Mouse (Mus musculus) midbrain, embryonic 11.5 days (tissue): ENCODE data around the gene Samd4b. TPM values are rescaled to one million over a fixed set of nuclear protein-coding genes. Genes with fewer than 3 reads are reported as not detected.
"Not testable (repeated sequence)": the region's sequence is repeated elsewhere in the genome, so short reads cannot be mapped to it uniquely, and the experiment has no call there.

ENCODE experiments used
- ATAC-seq: fragments of 200-750 bp; cut with Nextera tagmentation; 2 replicates; pipeline ENCODE4 v1.8.0; 2017; ENCODE audit warnings: moderate TSS enrichment, moderate library complexity; ENCODE audit not compliant: low FRiP score
- DNase-seq: peaks from one replicate; pipeline ENCODE4 v3.0.0; 2015; ENCODE audit warnings: low spot score; ENCODE audit errors: missing footprints
- H3K27ac ChIP-seq: fragments of 300-500 bp; sonication (generic); 2 replicates; pipeline ENCODE4 v1.5.1; 2014; ENCODE audit warnings: low read depth, low read length
- H3K27me3 ChIP-seq: fragments of 300-500 bp; sonication (generic); 2 replicates; pipeline ENCODE4 v1.6.1; 2014; ENCODE audit warnings: mild to moderate bottlenecking, low read length, moderate library complexity, mixed read lengths; ENCODE audit not compliant: control insufficient read depth, insufficient read depth
- H3K36me3 ChIP-seq: fragments of 300-500 bp; sonication (generic); 2 replicates; pipeline ENCODE4 v1.6.1; 2014; ENCODE audit warnings: mild to moderate bottlenecking, low read length, moderate library complexity, mixed read lengths; ENCODE audit not compliant: control insufficient read depth, insufficient read depth
- H3K4me1 ChIP-seq: fragments of 300-500 bp; sonication (generic); 2 replicates; pipeline ENCODE4 v1.6.1; 2014; ENCODE audit warnings: low read length; ENCODE audit not compliant: control insufficient read depth, insufficient read depth
- H3K4me2 ChIP-seq: fragments of 300-500 bp; sonication (generic); 2 replicates; pipeline ENCODE4 v1.6.1; 2014; ENCODE audit warnings: mild to moderate bottlenecking, moderate library complexity
- H3K4me3 ChIP-seq: fragments of 300-500 bp; sonication (generic); 2 replicates; pipeline ENCODE4 v1.5.1; 2014; ENCODE audit warnings: low read depth, low read length
- H3K9ac ChIP-seq: fragments of 300-500 bp; sonication (generic); 2 replicates; pipeline ENCODE4 v1.6.1; 2014; ENCODE audit warnings: low read length
- H3K9me3 ChIP-seq: fragments of 300-500 bp; sonication (generic); 2 replicates; pipeline ENCODE4 v1.6.1; 2016; ENCODE audit warnings: low read length; ENCODE audit not compliant: control insufficient read depth
- WGBS: fragments of 180-500 bp; shearing (Covaris S2); extraction: QIAGEN DNeasy Blood & Tissue Kit; methylation state at CpG from one replicate; pipeline ENCODE4 v1.1.7; 2014; 5-methylcytosine and 5-hydroxymethylcytosine counted together
- polyA plus RNA-seq: library from polyadenylated mRNA; unstranded; fragments of >200 nt; fragmentation: Nextera tagmentation; extraction: Ambion mirVana; gene quantifications from 2 replicates; pipeline ENCODE4 v1.2.1, GENCODE M21; 2014

Gene Samd4b
- polyA plus RNA-seq, 1 experiment from 2014 or later, result 27.8 TPM

GRCm38 (mm10) chr7:28386877-28387276 lies 211.1 kb downstream of the Samd4b start:
- not testable (repeated sequence) for H3K4me2 ChIP-seq, H3K27me3 ChIP-seq, H3K9ac ChIP-seq, DNase-seq, H3K36me3 ChIP-seq, H3K27ac ChIP-seq, ATAC-seq, H3K4me3 ChIP-seq, H3K9me3 ChIP-seq
- peaks cover 10% of the 10 kb centered on the region for H3K4me1 ChIP-seq
- WGBS, result 87% methylated on average over 6 of the region's 6 CpGs

- no peak overlapping the region for H3K27ac ChIP-seq
- DNase-seq (peak; percentile 95), ATAC-seq (peak; percentile 59)
- no peak overlapping the region for H3K9ac ChIP-seq
- no peak overlapping the region for H3K4me3 ChIP-seq
- 29% methylated on average over 4 of the region's 4 CpGs for WGBS
- no peak overlapping the region for H3K4me2 ChIP-seq
- H3K4me1 ChIP-seq, result peaks cover 10% of the 10 kb centered on the region
- H3K9me3 ChIP-seq, result no peaks in the 10 kb centered on the region
- no peaks in the 10 kb centered on the region for H3K27me3 ChIP-seq
- H3K36me3 ChIP-seq, result peaks cover 3% of the 10 kb centered on the region; the same call in 1 of the 2 replicates
These were observed 211.5 kb downstream of the Samd4b start for GRCm38 (mm10) chr7:28386462-28386861.

GRCm38 (mm10) chr7:28386007-28386406 lies 211.9 kb downstream of the Samd4b start:
- H3K4me1 ChIP-seq, result peaks cover 14% of the 10 kb centered on the region
- 83% methylated on average over 7 of the region's 7 CpGs for WGBS
- H3K27me3 ChIP-seq, result no peaks in the 10 kb centered on the region
- no peaks in the 10 kb centered on the region for H3K9me3 ChIP-seq
- H3K4me3 ChIP-seq, result no peak overlapping the region
- peaks cover 3% of the 10 kb centered on the region; the same call in 1 of the 2 replicates for H3K36me3 ChIP-seq
- DNase-seq (no peak), ATAC-seq (no peak)
- no peak overlapping the region for H3K4me2 ChIP-seq
- H3K27ac ChIP-seq, result no peak overlapping the region
- no peak overlapping the region for H3K9ac ChIP-seq

- H3K36me3 ChIP-seq, result no peaks in the 10 kb centered on the region; the same call in 1 of the 2 replicates
- no peak for ATAC-seq
These were observed 212.7 kb downstream of the Samd4b start for GRCm38 (mm10) chr7:28385196-28385595.

GRCm38 (mm10) chr7:28384162-28384561 lies 213.8 kb downstream of the Samd4b start:
- H3K9ac ChIP-seq, result no peak overlapping the region
- peaks cover 22% of the 10 kb centered on the region for H3K4me1 ChIP-seq
- 88% methylated on average over 6 of the region's 6 CpGs for WGBS

More at GRCm38 (mm10) chr7:28385196-28385595, 212.7 kb downstream of the Samd4b start:
- Histone ChIP-seq H3K27me3 (no peaks in the 10 kb centered on the region), H3K4me1 (peaks cover 17% of the 10 kb centered on the region), H3K4me3 (no peak overlapping the region), H3K9me3 (no peaks in the 10 kb centered on the region), H3K9ac (no peak overlapping the region), H3K27ac (no peak overlapping the region), H3K4me2 (no peak overlapping the region)
- WGBS, result 87% methylated on average over 9 of the region's 9 CpGs
- DNase-seq, result no peak

GRCm38 (mm10) chr7:28383606-28384005 lies 214.3 kb downstream of the Samd4b start:
- no peaks in the 10 kb centered on the region; the same call in 1 of the 2 replicates for H3K36me3 ChIP-seq
- no peak overlapping the region for H3K27ac ChIP-seq
- no peak overlapping the region for H3K4me2 ChIP-seq
- peaks cover 25% of the 10 kb centered on the region for H3K4me1 ChIP-seq
- DNase-seq (no peak), ATAC-seq (no peak)
- no peaks in the 10 kb centered on the region for H3K27me3 ChIP-seq
- no peak overlapping the region for H3K4me3 ChIP-seq
- WGBS, result 93% methylated on average over 4 of the region's 4 CpGs
- no peak overlapping the region for H3K9ac ChIP-seq
- H3K9me3 ChIP-seq, result no peaks in the 10 kb centered on the region

More at GRCm38 (mm10) chr7:28384162-28384561, 213.8 kb downstream of the Samd4b start:
- no peaks in the 10 kb centered on the region for H3K9me3 ChIP-seq
- no peak for ATAC-seq
- H3K4me3 ChIP-seq, result no peak overlapping the region
- DNase-seq, result no peak
- no peaks in the 10 kb centered on the region; the same call in 1 of the 2 replicates for H3K36me3 ChIP-seq
- no peak overlapping the region for H3K4me2 ChIP-seq
- H3K27ac ChIP-seq, result no peak overlapping the region
- no peaks in the 10 kb centered on the region for H3K27me3 ChIP-seq

GRCm38 (mm10) chr7:28382981-28383396 lies 215.0 kb downstream of the Samd4b start:
- no peak overlapping the region for H3K4me2 ChIP-seq
- no peak overlapping the region for H3K9ac ChIP-seq
- peaks cover 30% of the 10 kb centered on the region for H3K4me1 ChIP-seq
- no peak overlapping the region for H3K27ac ChIP-seq
- no peak for DNase-seq
- no peak overlapping the region for H3K4me3 ChIP-seq
- no peaks in the 10 kb centered on the region for H3K9me3 ChIP-seq
- ATAC-seq, result no peak
- WGBS, result 80% methylated on average over 11 of the region's 11 CpGs
- H3K27me3 ChIP-seq, result peaks cover 2% of the 10 kb centered on the region; the same call in 1 of the 2 replicates
- H3K36me3 ChIP-seq, result no peaks in the 10 kb centered on the region; the same call in 1 of the 2 replicates

- Histone ChIP-seq H3K4me3 (no peak overlapping the region), H3K9me3 (no peaks in the 10 kb centered on the region), H3K9ac (no peak overlapping the region), H3K4me1 (peaks cover 30% of the 10 kb centered on the region), H3K36me3 (no peaks in the 10 kb centered on the region; the same call in 1 of the 2 replicates), H3K27me3 (peaks cover 6% of the 10 kb centered on the region; the same call in 1 of the 2 replicates), H3K27ac (no peak overlapping the region; the same call in 1 of the 2 replicates), H3K4me2 (no peak overlapping the region)
- 72% methylated on average over 10 of the region's 12 CpGs for WGBS
- DNase-seq (peak; percentile 88), ATAC-seq (no peak)
These were observed 215.5 kb downstream of the Samd4b start for GRCm38 (mm10) chr7:28382347-28382951.

GRCm38 (mm10) chr7:28381938-28382337 lies 216.0 kb downstream of the Samd4b start:
- Histone ChIP-seq H3K4me2 (peak overlapping the region; percentile 41), H3K9me3 (no peaks in the 10 kb centered on the region)

More at GRCm38 (mm10) chr7:28381938-28382337, 216.0 kb downstream of the Samd4b start:
- no peak overlapping the region for H3K4me3 ChIP-seq
- 6% methylated on average over 20 of the region's 20 CpGs for WGBS
- H3K4me1 ChIP-seq, result peaks cover 30% of the 10 kb centered on the region
- ATAC-seq (peak; percentile 20), DNase-seq (no peak)
- peak overlapping the region; percentile 37; the same call in 1 of the 2 replicates for H3K27ac ChIP-seq
- H3K36me3 ChIP-seq, result no peaks in the 10 kb centered on the region; the same call in 1 of the 2 replicates
- peaks cover 8% of the 10 kb centered on the region; the same call in 1 of the 2 replicates for H3K27me3 ChIP-seq
- H3K9ac ChIP-seq, result peak overlapping the region; percentile 5
